Mouse (Mus musculus): ENCODE data around the gene Creld2.

The Creld2 gene

GRCm38 (mm10) chr15:88851507-88852149, 32.2 kb downstream of the Creld2 start:
- DNase-seq (ENCODE audit: low read depth in 1 of 2, low spot score in 2 of 2): no peak

GRCm38 (mm10) chr15:88853106-88853505, 33.7 kb downstream of the Creld2 start:
- no peak for DNase-seq (ENCODE audit: low read depth in 1 of 2, low spot score in 2 of 2)

GRCm38 (mm10) chr15:88854119-88854968, 34.9 kb downstream of the Creld2 start:
- DNase-seq (ENCODE audit: low read depth in 1 of 2, low spot score in 2 of 2): no peak

DNA sequence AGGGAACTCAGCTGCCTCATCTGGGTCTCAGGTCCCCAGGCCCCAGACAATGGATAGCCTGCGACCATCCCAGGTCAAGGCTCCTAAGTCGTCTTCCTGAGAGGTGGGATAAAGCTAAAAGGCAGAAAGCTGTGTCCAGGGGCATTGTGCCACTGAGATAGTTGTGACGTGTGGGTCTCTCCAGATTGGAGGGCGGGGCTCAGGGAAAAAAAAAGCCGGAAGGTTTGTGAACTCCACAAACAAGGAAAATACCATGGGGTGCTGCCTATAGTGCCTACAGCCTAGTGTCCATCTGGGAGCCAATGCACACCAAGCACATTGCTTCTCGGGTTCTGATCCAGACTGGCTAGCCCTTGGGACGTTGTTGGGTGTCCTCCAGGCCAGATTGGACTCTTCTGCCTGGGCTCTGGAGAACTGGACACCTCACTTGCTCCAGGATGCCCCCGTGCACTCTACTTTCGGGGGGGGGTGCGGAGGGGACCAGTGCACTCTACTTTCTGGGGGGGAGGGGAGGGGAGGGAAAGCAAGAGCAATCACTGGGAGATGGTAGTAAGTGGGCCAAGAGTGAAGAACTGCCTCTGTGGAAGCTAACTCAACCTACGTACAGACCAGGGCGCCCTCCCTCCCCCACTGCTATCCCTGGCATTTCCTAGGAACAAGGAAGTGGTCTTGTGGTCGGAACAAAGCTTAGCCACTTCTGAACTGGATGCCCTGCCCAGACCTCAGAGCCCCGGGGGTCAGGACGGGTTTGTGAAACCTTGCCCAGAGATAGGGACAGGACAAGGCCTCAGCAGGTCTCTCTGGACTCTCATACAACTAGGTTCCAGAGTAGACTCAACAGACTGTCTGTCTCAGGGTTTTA, 35.8 kb downstream of the Creld2 start:
- DNase-seq (ENCODE audit: low read depth in 1 of 2, low spot score in 2 of 2): no peak

DNA sequence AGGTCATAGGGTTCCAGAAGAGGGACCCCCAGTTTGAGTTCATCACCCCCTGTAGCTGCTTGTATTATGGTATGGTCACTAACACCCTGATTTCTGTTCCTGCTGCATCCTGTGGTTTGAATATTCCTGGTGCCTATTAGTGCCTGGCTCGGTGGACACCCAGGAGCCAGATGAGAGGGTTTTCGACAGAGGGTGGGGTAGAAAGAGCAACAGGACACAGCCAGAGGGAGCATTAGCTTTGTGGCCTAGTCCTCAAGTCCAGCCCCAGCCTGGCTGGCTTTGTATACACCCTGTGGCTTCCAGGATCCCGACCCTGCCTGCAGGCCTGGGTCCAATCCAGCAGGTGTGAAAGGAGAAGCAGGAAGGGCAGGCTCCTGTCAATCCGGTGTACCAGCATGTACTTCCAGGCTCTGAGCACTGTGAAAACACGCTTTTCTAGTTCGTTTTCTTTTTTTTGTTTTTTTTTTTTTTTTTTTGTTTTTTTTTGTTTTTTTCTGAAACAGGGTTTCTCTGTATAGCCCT, 36.5 kb downstream of the Creld2 start:
- no peak for DNase-seq (ENCODE audit: low read depth in 1 of 2, low spot score in 2 of 2)

DNA sequence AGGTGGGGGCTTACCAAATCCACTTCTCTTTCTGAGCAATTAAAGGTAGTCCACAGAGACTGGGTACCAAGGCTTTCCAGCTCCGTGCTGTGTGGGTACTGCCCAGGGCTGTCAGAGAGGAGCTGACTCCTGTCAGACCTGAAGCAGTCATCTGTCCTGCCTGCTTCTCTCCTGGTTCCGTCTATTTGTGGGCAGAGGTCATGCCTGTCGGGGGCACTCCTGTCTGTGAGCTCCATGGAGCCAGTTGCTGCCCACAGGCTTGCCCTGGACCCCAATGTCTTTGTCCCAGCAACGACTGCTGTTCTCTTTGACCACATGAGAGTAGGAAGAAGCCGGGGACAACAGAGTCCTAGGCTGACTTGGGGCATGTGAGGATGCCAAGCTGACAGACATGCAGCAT, 37.2 kb downstream of the Creld2 start:
- no peak for DNase-seq (ENCODE audit: low read depth in 1 of 2, low spot score in 2 of 2)

- DNase-seq (ENCODE audit: low read depth in 1 of 2, low spot score in 2 of 2): no peak
These were observed 37.9 kb downstream of the Creld2 start for GRCm38 (mm10) chr15:88857361-88857760.

DNA sequence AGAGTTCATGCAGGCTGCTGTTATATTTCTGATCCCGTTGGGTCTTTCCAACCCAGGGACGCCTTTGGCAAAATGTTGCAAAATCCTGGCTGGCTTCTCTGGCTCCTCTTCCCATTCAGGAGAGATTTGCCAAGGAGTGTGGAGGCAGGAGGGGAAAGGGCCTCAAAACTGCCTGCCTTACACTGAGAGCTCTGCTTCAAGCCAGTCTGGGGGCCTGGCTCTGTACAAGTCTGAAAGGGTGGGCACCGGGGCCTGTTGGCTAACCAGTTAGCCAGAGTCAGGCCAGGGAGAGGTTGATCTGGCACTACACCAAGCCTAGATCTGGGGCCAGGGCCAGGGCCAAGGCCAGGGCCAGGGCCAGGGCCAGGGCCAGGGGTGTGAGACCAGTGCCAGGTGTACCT, 38.7 kb downstream of the Creld2 start:
- DNase-seq (ENCODE audit: low read depth in 1 of 2, low spot score in 2 of 2): no peak

- no peak for DNase-seq (ENCODE audit: low read depth in 1 of 2, low spot score in 2 of 2)
These were observed 39.3 kb downstream of the Creld2 start for GRCm38 (mm10) chr15:88858707-88859106.

- DNase-seq (ENCODE audit: low read depth in 1 of 2, low spot score in 2 of 2): no peak
These were observed 39.9 kb downstream of the Creld2 start for GRCm38 (mm10) chr15:88859206-88859970.

GRCm38 (mm10) chr15:88860781-88861180, 41.3 kb downstream of the Creld2 start:
- DNase-seq (ENCODE audit: low read depth in 1 of 2, low spot score in 2 of 2): no peak

- peak; percentile 92 to 95 for DNase-seq (ENCODE audit: low read depth in 1 of 2, low spot score in 2 of 2)
These were observed 42.6 kb downstream of the Creld2 start, which contains the start of gene Pim3 for GRCm38 (mm10) chr15:88861772-88862622. Gene Pim3 (plus strand): TSS chr15:88862186.

DNA sequence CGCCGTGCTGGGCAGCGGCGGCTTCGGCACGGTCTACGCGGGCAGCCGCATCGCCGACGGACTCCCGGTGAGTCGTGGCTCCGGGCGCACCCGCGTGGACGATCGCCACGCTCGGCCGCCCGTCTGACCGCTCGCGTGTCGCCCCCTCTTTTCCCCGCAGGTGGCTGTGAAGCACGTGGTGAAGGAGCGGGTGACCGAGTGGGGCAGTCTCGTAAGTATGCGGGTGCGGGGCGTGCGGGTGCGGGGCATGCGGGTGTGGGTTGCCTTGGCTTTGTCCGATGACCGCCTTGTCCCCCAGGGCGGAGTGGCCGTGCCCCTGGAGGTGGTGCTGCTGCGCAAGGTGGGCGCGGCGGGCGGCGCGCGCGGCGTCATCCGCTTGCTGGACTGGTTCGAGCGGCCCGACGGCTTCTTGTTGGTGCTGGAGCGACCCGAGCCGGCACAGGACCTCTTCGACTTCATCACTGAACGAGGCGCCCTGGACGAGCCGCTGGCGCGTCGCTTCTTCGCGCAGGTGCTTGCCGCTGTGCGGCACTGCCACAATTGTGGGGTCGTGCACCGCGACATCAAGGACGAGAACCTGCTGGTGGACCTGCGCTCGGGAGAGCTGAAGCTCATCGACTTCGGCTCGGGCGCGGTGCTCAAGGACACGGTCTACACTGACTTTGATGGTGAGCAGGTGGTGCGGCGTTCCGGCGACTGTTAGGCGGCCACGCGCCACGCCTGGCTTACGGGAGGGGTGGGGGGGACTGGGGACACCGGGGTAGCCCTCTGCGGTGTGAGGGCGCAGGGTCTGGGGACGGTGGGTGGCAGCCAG, 43.6 kb downstream of the Creld2 start:
- DNase-seq (ENCODE audit: low read depth in 1 of 2, low spot score in 2 of 2): peak in 1 of 2 experiments; percentile 28

GRCm38 (mm10) chr15:88863695-88864231, 44.3 kb downstream of the Creld2 start:
- DNase-seq (ENCODE audit: low read depth in 1 of 2, low spot score in 2 of 2): peak; percentile 69 to 84

GRCm38 (mm10) chr15:88864270-88865030, 45.0 kb downstream of the Creld2 start:
- no peak for DNase-seq (ENCODE audit: low read depth in 1 of 2, low spot score in 2 of 2)

DNA sequence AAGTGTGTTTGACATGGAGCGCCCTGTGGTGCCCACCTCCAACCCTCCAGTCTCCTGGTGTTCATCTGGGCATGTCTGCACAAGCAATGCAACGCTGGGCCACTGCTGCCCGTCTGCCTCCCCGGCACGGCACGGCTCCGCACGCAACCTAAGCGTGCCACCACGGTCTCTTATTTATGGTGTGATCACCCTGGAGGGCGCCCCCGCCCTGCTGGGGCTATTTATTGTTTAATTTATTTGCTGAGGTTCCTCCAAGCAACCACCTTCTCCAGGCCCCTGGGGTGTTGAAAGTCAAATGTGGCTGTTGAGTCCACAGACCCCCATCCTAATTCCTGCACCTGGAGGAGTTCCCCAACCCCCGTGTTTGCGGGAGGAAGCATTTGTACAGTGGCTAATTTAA, 45.6 kb downstream of the Creld2 start:
- no peak for DNase-seq (ENCODE audit: low read depth in 1 of 2, low spot score in 2 of 2)

DNA sequence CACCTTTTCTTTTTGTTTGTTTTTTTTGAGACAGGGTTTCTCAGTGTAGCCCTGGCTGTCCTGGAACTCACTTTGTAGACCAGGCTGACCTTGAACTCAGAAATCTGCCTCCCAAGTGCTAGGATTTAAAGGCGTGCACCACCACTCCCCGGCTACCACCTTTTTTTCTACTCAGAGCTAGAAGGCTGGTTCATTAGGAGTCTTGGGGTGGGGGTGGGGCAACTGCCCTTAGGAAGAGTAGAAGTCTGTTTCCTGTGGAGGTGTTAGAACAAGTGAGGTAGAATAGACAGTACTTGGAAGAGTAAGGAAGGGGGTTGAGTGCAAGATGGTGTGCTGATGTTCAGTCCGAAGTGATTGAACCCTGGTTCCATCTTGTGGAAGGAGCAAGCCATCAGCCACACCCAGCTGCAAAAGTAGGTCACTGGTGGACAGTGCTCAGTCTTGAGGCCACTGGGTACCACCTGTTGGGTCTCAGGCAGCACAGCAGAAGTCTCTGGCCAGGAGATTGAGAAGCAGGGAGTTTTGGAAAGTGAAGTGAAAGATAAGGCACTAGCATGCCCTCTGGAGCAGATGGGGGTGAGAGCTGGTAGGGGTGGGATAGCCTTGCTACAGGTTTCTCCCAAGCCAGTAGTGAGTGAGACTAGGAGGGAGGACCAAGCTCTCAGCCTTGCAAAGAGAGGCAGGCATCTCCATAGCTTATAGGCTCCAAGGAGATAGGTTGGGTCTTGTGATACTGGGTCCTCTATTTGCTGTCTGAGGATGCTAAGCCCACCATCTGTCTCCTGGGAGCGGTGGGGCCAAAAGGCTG, 46.6 kb downstream of the Creld2 start:
- DNase-seq (ENCODE audit: low read depth in 1 of 2, low spot score in 2 of 2): no peak

Data from monocyte, adult 2 months (primary cell).